Mouse (Mus musculus): ENCODE results near the gene Hist2h3b. TPM values are rescaled to one million over a fixed set of nuclear protein-coding genes. Genes with fewer than 3 reads are reported as not detected.
A peak's percentile ranks its signal among the peaks of the same experiment; 100 is the strongest.

The Hist2h3b gene
- polyA plus RNA-seq, 1 experiment from 2014 or later = 61.9 TPM

- Histone ChIP-seq H3K9me3 (ENCODE audit: control insufficient read depth, low read length) (no peaks in the 10 kb centered on the region), H3K4me1 (replicated peaks; ENCODE audit: control insufficient read depth, insufficient read depth, low read length) (no peaks in the 10 kb centered on the region), H3K27ac (ENCODE audit: low read depth, low read length) (no peak overlapping the region), H3K36me3 (ENCODE audit: control insufficient read depth, insufficient read depth, low read length) (no peaks in the 10 kb centered on the region), H3K27me3 (ENCODE audit: control insufficient read depth, insufficient read depth, low read length) (no peaks in the 10 kb centered on the region), H3K4me2 (replicated peaks; ENCODE audit: low read depth, low read length) (no peak overlapping the region), H3K9ac (ENCODE audit: low read depth, low read length) (no peak overlapping the region), H3K4me3 (ENCODE audit: low read depth, low read length) (no peak overlapping the region)
- ATAC-seq (ENCODE audit: low FRiP score) (no peak), DNase-seq (ENCODE audit: low spot score) (no peak)
- whole genome bisulfite sequencing = 87% methylated on average over 5 of the region's 5 CpGs
Observed at GRCm38 (mm10) chr3:96255926-96256593, 12.4 kb upstream of the Hist2h3b start.

- WGBS = 77% methylated on average over 3 of the region's 3 CpGs
- no peak overlapping the region for H3K9ac ChIP-seq (ENCODE audit: low read depth, low read length)
Observed at GRCm38 (mm10) chr3:96257190-96257589, 11.3 kb upstream of the Hist2h3b start.

GRCm38 (mm10) chr3:96260220-96260619, 8.2 kb upstream of the Hist2h3b start:
- Histone ChIP-seq H3K4me3 (ENCODE audit: low read depth, low read length) (no peak overlapping the region), H3K36me3 (ENCODE audit: control insufficient read depth, insufficient read depth, low read length) (no peaks in the 10 kb centered on the region), H3K27me3 (ENCODE audit: control insufficient read depth, insufficient read depth, low read length) (no peaks in the 10 kb centered on the region), H3K27ac (ENCODE audit: low read depth, low read length) (no peak overlapping the region), H3K4me1 (replicated peaks; ENCODE audit: control insufficient read depth, insufficient read depth, low read length) (peaks cover 3% of the 10 kb centered on the region; the same call in 1 of the 2 replicates), H3K9ac (ENCODE audit: low read depth, low read length) (no peak overlapping the region), H3K4me2 (replicated peaks; ENCODE audit: low read depth, low read length) (no peak overlapping the region), H3K9me3 (ENCODE audit: control insufficient read depth, low read length) (no peaks in the 10 kb centered on the region)
- 94% methylated on average over 5 of the region's 5 CpGs for whole genome bisulfite sequencing
- DNase-seq (ENCODE audit: low spot score) (no peak), ATAC-seq (ENCODE audit: low FRiP score) (no peak)

More at GRCm38 (mm10) chr3:96257190-96257589, 11.3 kb upstream of the Hist2h3b start:
- Histone ChIP-seq H3K27ac (ENCODE audit: low read depth, low read length) (no peak overlapping the region), H3K4me3 (ENCODE audit: low read depth, low read length) (no peak overlapping the region), H3K36me3 (ENCODE audit: control insufficient read depth, insufficient read depth, low read length) (no peaks in the 10 kb centered on the region), H3K4me2 (replicated peaks; ENCODE audit: low read depth, low read length) (no peak overlapping the region), H3K4me1 (replicated peaks; ENCODE audit: control insufficient read depth, insufficient read depth, low read length) (peaks cover 3% of the 10 kb centered on the region; the same call in 1 of the 2 replicates), H3K9me3 (ENCODE audit: control insufficient read depth, low read length) (no peaks in the 10 kb centered on the region), H3K27me3 (ENCODE audit: control insufficient read depth, insufficient read depth, low read length) (no peaks in the 10 kb centered on the region)
- ATAC-seq (ENCODE audit: low FRiP score) (no peak), DNase-seq (ENCODE audit: low spot score) (no peak)

GRCm38 (mm10) chr3:96261623-96262022, 6.8 kb upstream of the Hist2h3b start:
- Histone ChIP-seq H3K4me1 (replicated peaks; ENCODE audit: control insufficient read depth, insufficient read depth, low read length) (peaks cover 3% of the 10 kb centered on the region; the same call in 1 of the 2 replicates), H3K9ac (ENCODE audit: low read depth, low read length) (peak overlapping the region; percentile 85), H3K4me3 (ENCODE audit: low read depth, low read length) (peak overlapping the region; percentile 57; the same call in 1 of the 2 replicates), H3K9me3 (ENCODE audit: control insufficient read depth, low read length) (no peaks in the 10 kb centered on the region), H3K27ac (ENCODE audit: low read depth, low read length) (peak overlapping the region; percentile 97), H3K36me3 (ENCODE audit: control insufficient read depth, insufficient read depth, low read length) (no peaks in the 10 kb centered on the region), H3K27me3 (ENCODE audit: control insufficient read depth, insufficient read depth, low read length) (no peaks in the 10 kb centered on the region), H3K4me2 (replicated peaks; ENCODE audit: low read depth, low read length) (peak overlapping the region; percentile 64)
- no peak for ATAC-seq (ENCODE audit: low FRiP score)
- WGBS = 63% methylated on average over 3 of the region's 3 CpGs
- DNase-seq (ENCODE audit: low spot score) = no peak

- Histone ChIP-seq H3K27ac (ENCODE audit: low read depth, low read length) (peak overlapping the region; percentile 97), H3K9me3 (ENCODE audit: control insufficient read depth, low read length) (no peaks in the 10 kb centered on the region), H3K4me3 (ENCODE audit: low read depth, low read length) (peak overlapping the region; percentile 57), H3K4me2 (replicated peaks; ENCODE audit: low read depth, low read length) (peak overlapping the region; percentile 64), H3K36me3 (ENCODE audit: control insufficient read depth, insufficient read depth, low read length) (no peaks in the 10 kb centered on the region), H3K27me3 (ENCODE audit: control insufficient read depth, insufficient read depth, low read length) (no peaks in the 10 kb centered on the region), H3K4me1 (replicated peaks; ENCODE audit: control insufficient read depth, insufficient read depth, low read length) (peaks cover 3% of the 10 kb centered on the region; the same call in 1 of the 2 replicates), H3K9ac (ENCODE audit: low read depth, low read length) (peak overlapping the region; percentile 85)
- 1% methylated on average over 19 of the region's 19 CpGs for WGBS
- DNase-seq (ENCODE audit: low spot score) (peak; percentile 79), ATAC-seq (ENCODE audit: low FRiP score) (peak; percentile 83)
Observed at GRCm38 (mm10) chr3:96262216-96262875, 6.1 kb upstream of the Hist2h3b start.

- no peaks in the 10 kb centered on the region for H3K27me3 ChIP-seq (ENCODE audit: control insufficient read depth, insufficient read depth, low read length)
- DNase-seq (ENCODE audit: low spot score) (peak; percentile 94), ATAC-seq (ENCODE audit: low FRiP score) (peak; percentile 89)
- H3K4me1 ChIP-seq (replicated peaks; ENCODE audit: control insufficient read depth, insufficient read depth, low read length) = peaks cover 4% of the 10 kb centered on the region; the same call in 1 of the 2 replicates
- 0% methylated on average over 39 of the region's 40 CpGs for WGBS
- peak within 1 kb of the TSS; percentile 97 for H3K27ac ChIP-seq (ENCODE audit: low read depth, low read length)
- no peaks in the 10 kb centered on the region for H3K36me3 ChIP-seq (ENCODE audit: control insufficient read depth, insufficient read depth, low read length)
- H3K4me3 ChIP-seq (ENCODE audit: low read depth, low read length) = peak within 1 kb of the TSS; percentile 57
- no peaks in the 10 kb centered on the region for H3K9me3 ChIP-seq (ENCODE audit: control insufficient read depth, low read length)
- peak within 1 kb of the TSS; percentile 85 for H3K9ac ChIP-seq (ENCODE audit: low read depth, low read length)
- H3K4me2 ChIP-seq (replicated peaks; ENCODE audit: low read depth, low read length) = peak within 1 kb of the TSS; percentile 64
Observed at GRCm38 (mm10) chr3:96262979-96263550, 5.4 kb upstream of the Hist2h3b start, which contains the start of gene Hist2h4. Hist2h4 (minus strand) TSS chr3:96263311.

- DNase-seq (ENCODE audit: low spot score) (peak; percentile 67), ATAC-seq (ENCODE audit: low FRiP score) (peak; percentile 28; the same call in 1 of the 2 replicates)
- no peaks in the 10 kb centered on the region for H3K27me3 ChIP-seq (ENCODE audit: control insufficient read depth, insufficient read depth, low read length)
Observed at GRCm38 (mm10) chr3:96263558-96264403, 4.7 kb upstream of the Hist2h3b start.

GRCm38 (mm10) chr3:96264404-96264949, 4.0 kb upstream of the Hist2h3b start:
- H3K4me3 ChIP-seq (ENCODE audit: low read depth, low read length) = no peak overlapping the region
- peaks cover 5% of the 10 kb centered on the region; the same call in 1 of the 2 replicates for H3K4me1 ChIP-seq (replicated peaks; ENCODE audit: control insufficient read depth, insufficient read depth, low read length)
- peak overlapping the region; percentile 8; the same call in 1 of the 2 replicates for H3K9ac ChIP-seq (ENCODE audit: low read depth, low read length)
- WGBS = 69% methylated on average over 7 of the region's 7 CpGs
- DNase-seq (ENCODE audit: low spot score) (no peak), ATAC-seq (ENCODE audit: low FRiP score) (no peak)
- H3K27me3 ChIP-seq (ENCODE audit: control insufficient read depth, insufficient read depth, low read length) = no peaks in the 10 kb centered on the region
- no peaks in the 10 kb centered on the region for H3K9me3 ChIP-seq (ENCODE audit: control insufficient read depth, low read length)
- H3K27ac ChIP-seq (ENCODE audit: low read depth, low read length) = peak overlapping the region; percentile 97
- H3K4me2 ChIP-seq (replicated peaks; ENCODE audit: low read depth, low read length) = peak overlapping the region; percentile 64; the same call in 1 of the 2 replicates
- H3K36me3 ChIP-seq (ENCODE audit: control insufficient read depth, insufficient read depth, low read length) = no peaks in the 10 kb centered on the region

More at GRCm38 (mm10) chr3:96263558-96264403, 4.7 kb upstream of the Hist2h3b start:
- 7% methylated on average over 27 of the region's 27 CpGs for WGBS
- H3K4me2 ChIP-seq (replicated peaks; ENCODE audit: low read depth, low read length) = peak overlapping the region; percentile 64
- H3K27ac ChIP-seq (ENCODE audit: low read depth, low read length) = peak overlapping the region; percentile 97
- peaks cover 5% of the 10 kb centered on the region; the same call in 1 of the 2 replicates for H3K4me1 ChIP-seq (replicated peaks; ENCODE audit: control insufficient read depth, insufficient read depth, low read length)
- peak overlapping the region; percentile 57 for H3K4me3 ChIP-seq (ENCODE audit: low read depth, low read length)
- H3K9me3 ChIP-seq (ENCODE audit: control insufficient read depth, low read length) = no peaks in the 10 kb centered on the region
- H3K9ac ChIP-seq (ENCODE audit: low read depth, low read length) = peak overlapping the region; percentile 85
- H3K36me3 ChIP-seq (ENCODE audit: control insufficient read depth, insufficient read depth, low read length) = no peaks in the 10 kb centered on the region

Data from hindbrain, embryonic 11.5 days (tissue).